Mouse (Mus musculus): Measurements from ENCODE around the gene Rab23.

DNA sequence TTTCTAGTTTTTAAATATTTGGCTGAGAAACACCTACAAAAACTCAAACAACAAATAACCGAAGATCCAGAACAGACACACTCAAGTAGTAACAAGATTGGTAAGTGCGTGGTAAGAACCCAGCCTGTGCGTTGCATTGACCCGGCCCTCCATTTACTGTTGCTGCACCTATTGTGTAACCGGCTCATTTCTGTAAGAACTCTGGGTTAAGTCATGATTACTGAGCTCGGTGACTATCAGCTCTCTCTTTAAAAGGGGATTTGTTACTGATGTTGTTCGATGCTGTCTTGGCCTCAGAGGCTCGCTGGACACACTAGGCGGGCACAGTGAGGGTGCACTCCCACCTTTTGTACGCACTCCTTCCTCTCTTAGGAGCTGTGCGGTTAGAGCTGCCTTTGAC lies 18.6 kb downstream of the Rab23 start:
- TF ChIP-seq EP300 (optimal IDR thresholded peaks at IDR 0.05) = no peak
- no peak for TF ChIP-seq CTCF (IDR thresholded peaks at IDR 0.05; ENCODE audit: low read depth)

Measured in stomach, postnatal 0 days (tissue).